Mouse (Mus musculus): ENCODE results near the gene Rnf222.

Gene Rnf222

GRCm38 (mm10) chr11:68888253-68888652 is at the start of gene Rnf222:
TSS of gene Rnf222 (plus strand) at chr11:68888553.
- no peak for DNase-seq

- no peak for DNase-seq
These were observed 48.7 kb upstream of the Rnf222 start for GRCm38 (mm10) chr11:68839606-68840005.

- DNase-seq, result no peak
These were observed 37.5 kb upstream of the Rnf222 start for GRCm38 (mm10) chr11:68850862-68851261.

GRCm38 (mm10) chr11:68851644-68852485 is 36.5 kb upstream of the Rnf222 start:
- DNase-seq, result no peak

- no peak for DNase-seq
These were observed 35.9 kb upstream of the Rnf222 start for GRCm38 (mm10) chr11:68852486-68852901.

GRCm38 (mm10) chr11:68852932-68853409 is 35.4 kb upstream of the Rnf222 start:
- DNase-seq, result peak; percentile 100

GRCm38 (mm10) chr11:68853611-68854401 is 34.5 kb upstream of the Rnf222 start:
- DNase-seq, result peak; percentile 23

GRCm38 (mm10) chr11:68854621-68855020 is 33.7 kb upstream of the Rnf222 start:
- no peak for DNase-seq

- DNase-seq, result no peak
These were observed 31.0 kb upstream of the Rnf222 start for GRCm38 (mm10) chr11:68857329-68857728.

GRCm38 (mm10) chr11:68859943-68860593 is 28.3 kb upstream of the Rnf222 start:
- no peak for DNase-seq

GRCm38 (mm10) chr11:68862260-68862659 is 26.1 kb upstream of the Rnf222 start:
- DNase-seq, result no peak

- no peak for DNase-seq
These were observed 24.7 kb upstream of the Rnf222 start for GRCm38 (mm10) chr11:68863631-68864091.

GRCm38 (mm10) chr11:68864544-68865189 is 23.7 kb upstream of the Rnf222 start:
- DNase-seq, result no peak

- no peak for DNase-seq
These were observed 17.1 kb upstream of the Rnf222 start for GRCm38 (mm10) chr11:68871277-68871676.

GRCm38 (mm10) chr11:68871748-68872147 is 16.6 kb upstream of the Rnf222 start, which contains the start of gene Ndel1:
TSS of gene Ndel1 (minus strand) at chr11:68871858.
- DNase-seq, result no peak

- DNase-seq, result peak; percentile 46
These were observed 13.5 kb upstream of the Rnf222 start for GRCm38 (mm10) chr11:68874841-68875240.

GRCm38 (mm10) chr11:68878811-68879210 is 9.5 kb upstream of the Rnf222 start:
- no peak for DNase-seq

GRCm38 (mm10) chr11:68882107-68882506 is 6.2 kb upstream of the Rnf222 start:
- no peak for DNase-seq

GRCm38 (mm10) chr11:68883843-68884242 is 4.5 kb upstream of the Rnf222 start:
- no peak for DNase-seq

GRCm38 (mm10) chr11:68884368-68884767 is 4.0 kb upstream of the Rnf222 start:
- DNase-seq, result no peak

- DNase-seq, result no peak
These were observed 2.3 kb upstream of the Rnf222 start for GRCm38 (mm10) chr11:68886091-68886490.

- no peak for DNase-seq
These were observed 300 bp downstream of the Rnf222 start for GRCm38 (mm10) chr11:68888653-68889052.

All from cerebellum, adult 11 months (tissue).